Mouse (Mus musculus) embryonic fibroblast, embryonic 13.5 days (primary cell): ENCODE measurements around the gene Lrrc3. TPM values are rescaled to one million over a fixed set of nuclear protein-coding genes. Genes with fewer than 3 reads are reported as not detected.
A peak's percentile ranks its signal among the peaks of the same experiment; 100 is the strongest.

Experiments
- H3K27ac ChIP-seq: 2 replicates; pipeline ENCODE4 v1.5.1; 2012; ENCODE audit warnings: low read length, control low read depth, inconsistent platforms; ENCODE audit not compliant: insufficient read depth
- H3K4me1 ChIP-seq: 2 replicates; pipeline ENCODE4 v1.6.1; 2011; ENCODE audit warnings: low read length; ENCODE audit not compliant: control insufficient read depth, insufficient read depth
- H3K4me3 ChIP-seq: 2 replicates; pipeline ENCODE4 v1.5.1; 2011; ENCODE audit warnings: mild to moderate bottlenecking, control low read depth, low read length; ENCODE audit not compliant: insufficient read depth
- CTCF ChIP-seq: IDR thresholded peaks from 2 replicates; pipeline ENCODE4 v1.5.1; 2011; ENCODE audit warnings: mild to moderate bottlenecking, control low read depth, low read length, moderate library complexity, borderline replicate concordance; ENCODE audit not compliant: insufficient read depth
- POLR2A ChIP-seq: IDR thresholded peaks from 2 replicates; pipeline ENCODE4 v1.6.1; 2011; ENCODE audit warnings: low read depth, mild to moderate bottlenecking, control low read depth, low read length, moderate library complexity
- polyA plus RNA-seq: library from polyadenylated mRNA; stranded (reverse); fragments of >200 nt; gene quantifications from 2 replicates; pipeline ENCODE4 v1.2.4, GENCODE M21; 2011; ENCODE audit warnings: low read depth; ENCODE audit not compliant: missing spikeins, insufficient read length

Lrrc3 gene
- polyA plus RNA-seq, 1 experiment, result 1.9 TPM

DNA sequence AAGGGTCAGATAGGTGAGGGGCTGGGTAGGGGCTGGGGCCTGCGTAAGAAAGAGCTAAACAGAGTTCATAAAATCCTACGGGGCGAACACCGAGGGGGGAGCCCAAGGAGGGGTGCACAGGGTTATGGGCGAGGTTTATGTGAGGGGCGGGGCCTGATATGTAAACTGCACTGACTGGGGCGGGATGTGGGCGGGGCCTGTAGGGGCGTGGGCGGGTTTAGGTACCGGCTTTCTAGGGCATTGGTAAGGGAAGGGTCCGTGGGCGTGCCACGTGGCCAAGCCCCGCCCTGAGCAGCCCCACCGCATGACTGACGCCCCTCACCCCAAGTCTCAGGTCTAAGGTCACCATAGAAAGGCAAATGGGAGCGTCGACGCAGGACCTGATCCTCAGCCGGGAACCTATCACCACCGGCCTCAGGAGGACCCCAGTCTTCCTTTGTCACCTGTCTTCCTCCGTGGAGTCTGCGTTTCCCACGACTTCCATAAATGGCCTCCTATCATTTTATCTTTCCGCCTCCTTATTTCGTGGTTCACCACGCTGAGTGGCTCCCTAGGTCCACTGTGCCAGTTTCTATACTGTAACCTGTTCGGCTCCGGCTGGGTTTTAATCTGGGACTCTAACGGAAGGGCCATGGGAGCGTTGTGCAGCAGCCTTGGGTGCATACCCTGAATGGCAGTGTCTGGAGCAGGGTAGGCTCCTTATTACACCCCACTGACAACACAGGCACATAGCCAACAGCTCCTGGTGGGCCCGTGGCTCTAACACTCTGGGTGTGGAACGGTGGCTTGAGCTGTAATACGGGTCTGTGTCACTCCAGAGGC, 769 bp upstream of the Lrrc3 start:
- peak overlapping the region; percentile 37 for H3K4me3 ChIP-seq

DNA sequence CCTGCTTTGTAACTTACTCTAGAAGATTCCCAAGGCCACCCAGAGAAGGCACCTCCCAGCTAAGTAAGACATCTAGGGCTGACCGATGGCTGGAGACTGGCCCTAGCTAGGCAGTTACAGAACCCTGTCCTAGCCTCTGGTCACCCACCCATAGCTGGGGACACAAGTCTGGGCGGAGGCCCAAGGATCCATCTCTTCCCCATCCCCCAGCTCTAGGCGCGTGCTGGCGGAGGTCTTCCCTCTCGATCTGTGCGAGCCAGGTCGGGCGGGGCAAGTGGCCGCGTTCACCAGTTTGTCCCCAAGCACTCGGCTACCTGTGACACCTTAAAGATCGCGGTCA, 495 bp downstream of the Lrrc3 start:
- Histone ChIP-seq H3K27ac (no peak overlapping the region), H3K4me3 (peak overlapping the region; percentile 37), H3K4me1 (no peaks in the 10 kb centered on the region)
- TF ChIP-seq CTCF, result no peak
- TF ChIP-seq POLR2A, result no peak

More for the DNA sequence above, 769 bp upstream of the Lrrc3 start:
- H3K27ac ChIP-seq, result no peak overlapping the region
- H3K4me1 ChIP-seq, result no peaks in the 10 kb centered on the region
- TF ChIP-seq POLR2A (no peak), CTCF (no peak)

DNA sequence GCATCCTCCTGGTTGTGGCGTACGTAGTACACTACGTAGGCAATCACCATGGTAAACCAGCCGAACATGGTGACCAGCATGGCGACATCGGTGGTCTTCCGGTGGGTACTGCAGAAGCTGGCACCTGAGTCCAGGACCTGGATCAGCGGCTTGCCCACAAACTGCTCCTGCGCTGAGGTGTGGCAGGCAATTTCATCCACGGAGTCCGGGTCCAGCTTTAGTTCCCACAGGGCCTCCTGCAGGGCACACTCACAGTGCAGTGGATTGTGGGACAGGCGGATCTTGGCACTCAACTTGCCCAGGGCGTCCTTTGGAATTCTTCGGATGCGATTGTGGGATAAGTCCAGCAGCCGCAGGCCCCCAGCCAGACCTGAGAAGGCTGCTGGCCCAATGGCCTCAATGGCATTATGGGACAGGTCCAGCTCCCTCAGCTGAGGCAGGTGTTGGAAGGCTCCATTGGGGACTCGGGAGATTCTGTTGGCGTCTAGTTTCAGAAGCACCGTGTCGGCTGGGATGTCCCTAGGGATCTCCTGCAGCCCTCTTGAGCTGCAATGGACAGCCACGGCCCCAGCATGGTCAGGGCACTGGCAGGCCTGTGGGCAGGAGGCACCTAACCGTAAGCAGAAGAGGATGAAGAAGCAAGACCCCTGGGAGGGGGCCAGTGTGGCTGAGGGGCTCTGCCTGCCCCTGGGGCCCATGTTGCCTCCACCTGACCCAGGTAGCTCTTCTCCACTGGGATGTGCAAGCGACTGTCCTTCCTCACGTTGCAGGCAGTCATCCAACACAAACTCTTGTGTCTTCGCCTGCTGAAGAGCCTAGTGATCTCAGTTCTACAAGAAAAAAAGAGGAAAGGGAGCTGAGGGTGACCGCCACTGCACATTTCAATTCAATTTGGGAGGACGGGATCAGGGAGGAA, 1.2 kb downstream of the Lrrc3 start:
- Histone ChIP-seq H3K27ac (no peak overlapping the region), H3K4me3 (no peak overlapping the region), H3K4me1 (no peaks in the 10 kb centered on the region)
- TF ChIP-seq POLR2A (no peak), CTCF (no peak)

DNA sequence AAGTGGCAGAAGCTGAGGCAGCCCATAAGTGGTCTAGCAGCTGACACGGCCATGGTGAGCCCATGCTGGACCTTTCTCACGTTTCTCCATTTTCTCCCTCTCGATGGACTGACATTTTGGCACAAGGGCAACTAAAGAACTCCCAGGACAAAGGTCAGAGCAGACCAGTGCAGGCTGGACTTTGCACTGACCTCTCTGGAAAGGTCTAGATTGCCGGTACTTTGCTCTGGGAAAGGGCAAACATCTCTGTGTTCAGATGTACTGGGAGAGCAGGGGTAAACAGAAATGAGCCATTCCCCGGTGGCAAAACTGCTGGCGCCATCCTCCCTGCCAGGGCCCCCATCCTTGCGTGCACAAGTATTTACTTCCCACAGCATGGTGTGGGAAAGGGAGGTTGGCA, 2.2 kb downstream of the Lrrc3 start:
- TF ChIP-seq CTCF, result no peak
- TF ChIP-seq POLR2A, result no peak
- H3K27ac ChIP-seq, result no peak overlapping the region
- no peaks in the 10 kb centered on the region for H3K4me1 ChIP-seq
- no peak overlapping the region for H3K4me3 ChIP-seq

DNA sequence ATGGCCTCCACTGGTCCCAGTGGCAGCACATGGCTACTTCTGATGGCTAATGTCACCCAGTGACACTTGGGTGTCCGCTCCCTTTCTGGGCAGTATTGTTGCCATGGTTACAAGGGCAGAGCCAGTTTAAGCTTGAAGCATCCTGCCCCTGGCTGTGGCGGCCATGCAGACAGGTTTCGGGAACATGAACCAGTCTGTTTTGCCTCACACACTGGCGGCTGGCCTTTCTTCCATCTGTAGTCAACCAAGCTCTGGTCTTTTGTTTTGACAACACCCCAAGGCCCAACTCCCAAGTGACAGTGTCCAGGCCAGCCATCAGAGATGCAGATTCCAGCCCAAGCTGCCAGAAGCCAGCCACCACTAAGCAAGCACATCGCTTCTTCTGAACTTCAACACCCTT, 6.8 kb downstream of the Lrrc3 start:
- H3K4me3 ChIP-seq, result no peak overlapping the region
- TF ChIP-seq POLR2A, result no peak
- no peak for TF ChIP-seq CTCF
- no peak overlapping the region for H3K27ac ChIP-seq
- no peaks in the 10 kb centered on the region for H3K4me1 ChIP-seq

DNA sequence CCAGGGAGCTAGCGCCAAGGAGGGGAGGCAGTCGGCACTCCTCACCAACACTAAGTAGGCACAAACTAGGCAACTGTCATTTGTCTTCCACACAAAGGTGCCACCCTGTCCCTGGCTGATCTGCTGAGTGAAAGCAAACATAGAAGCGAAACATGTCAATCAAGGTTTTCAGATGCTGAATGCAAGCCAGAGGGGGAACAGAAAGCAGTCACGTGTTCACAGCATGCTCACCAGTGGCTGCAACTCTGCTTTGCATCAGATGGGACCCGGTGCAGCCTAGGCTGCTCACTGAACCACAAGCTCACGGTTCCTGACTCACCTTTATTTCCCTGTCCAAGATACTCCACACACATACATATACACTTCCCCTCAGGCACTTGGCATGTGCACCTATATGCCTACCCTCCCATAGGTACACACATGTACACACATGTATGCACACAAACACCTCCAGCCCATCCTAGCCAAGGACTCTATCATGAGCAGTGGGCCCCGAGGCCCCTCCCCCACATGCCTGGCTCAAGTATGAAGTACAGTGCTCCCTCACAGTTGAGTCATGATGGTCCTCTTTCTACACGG, 11.3 kb downstream of the Lrrc3 start:
- H3K27ac ChIP-seq, result no peak overlapping the region
- H3K4me1 ChIP-seq, result no peaks in the 10 kb centered on the region
- H3K4me3 ChIP-seq, result no peak overlapping the region
- TF ChIP-seq POLR2A (no peak), CTCF (no peak)

DNA sequence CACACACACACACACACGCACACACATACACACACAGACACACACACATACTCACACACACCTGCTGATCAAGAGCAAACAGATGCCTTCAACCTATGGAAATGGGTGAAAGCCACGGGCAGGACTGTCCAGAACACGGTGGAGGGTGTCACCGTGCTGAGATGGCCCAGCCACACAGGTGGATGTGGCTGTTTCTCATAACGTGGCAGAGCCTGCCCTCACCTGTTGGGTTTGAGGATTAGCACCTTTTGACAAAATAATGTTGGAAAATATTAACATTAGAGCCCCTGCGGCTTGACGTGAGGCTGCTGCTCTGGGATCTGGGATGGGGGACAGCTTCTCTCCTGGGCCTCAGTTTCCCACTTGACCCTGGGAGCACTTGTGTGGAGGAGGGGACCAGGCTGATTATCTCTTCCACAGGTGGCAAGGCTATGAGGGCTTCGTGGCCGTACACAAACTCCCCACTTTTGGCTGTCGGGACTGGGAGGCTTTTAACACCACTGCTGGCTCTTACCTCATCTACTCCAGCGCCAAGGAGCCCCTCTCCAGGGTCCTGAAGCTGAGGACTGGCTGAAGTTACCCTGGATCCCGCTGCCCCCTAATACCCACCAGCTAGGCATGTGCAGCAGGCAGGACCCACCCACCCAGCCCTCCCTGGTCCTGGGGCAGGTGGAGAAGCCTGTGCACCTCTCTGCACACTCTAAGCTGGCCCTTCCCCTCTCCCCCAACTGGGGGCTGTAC, 16.2 kb downstream of the Lrrc3 start:
- TF ChIP-seq CTCF, result no peak
- TF ChIP-seq POLR2A, result no peak
- Histone ChIP-seq H3K4me3 (no peak overlapping the region), H3K27ac (no peak overlapping the region), H3K4me1 (no peaks in the 10 kb centered on the region)

DNA sequence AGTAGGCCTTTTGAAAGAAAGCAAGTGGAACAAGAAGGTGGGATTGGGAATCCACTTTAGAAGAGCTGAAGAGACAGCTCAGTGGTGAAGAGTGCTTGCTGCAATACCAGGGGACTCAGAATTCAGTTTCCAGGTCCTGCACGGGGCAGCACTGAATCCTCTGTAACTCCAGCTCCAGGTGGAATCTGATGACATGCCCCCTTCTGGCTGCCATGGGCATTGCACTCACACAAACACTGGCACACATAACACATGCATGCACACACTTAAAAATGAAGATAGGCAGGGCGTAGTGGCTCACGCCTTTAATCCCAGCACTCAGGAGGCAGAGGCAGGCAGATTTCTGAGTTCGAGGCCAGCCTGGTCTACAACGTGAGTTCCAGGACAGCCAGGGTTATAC, 19.8 kb downstream of the Lrrc3 start:
- Histone ChIP-seq H3K4me3 (no peak overlapping the region), H3K4me1 (no peaks in the 10 kb centered on the region), H3K27ac (no peak overlapping the region)
- TF ChIP-seq CTCF, result no peak
- TF ChIP-seq POLR2A, result no peak

DNA sequence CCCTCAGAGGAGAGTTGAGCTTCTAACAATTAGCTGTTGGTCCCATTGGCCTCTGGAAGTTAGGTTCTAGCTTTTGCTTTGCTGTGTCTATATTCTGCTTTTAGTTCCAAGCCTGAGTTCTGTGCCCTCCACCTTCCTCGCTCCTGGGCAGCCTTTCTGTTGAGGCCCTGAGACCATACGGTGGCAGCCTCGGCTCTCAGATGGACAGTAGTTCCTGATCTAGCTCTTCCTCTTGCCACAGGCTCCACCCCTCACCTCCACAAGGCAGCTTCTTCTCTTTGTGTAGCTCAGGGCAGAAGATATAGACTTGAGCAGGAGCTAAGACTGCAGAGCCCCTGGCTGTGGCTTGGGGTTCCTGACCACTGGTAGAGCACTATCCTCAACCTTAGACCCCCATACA, 22.0 kb downstream of the Lrrc3 start:
- H3K27ac ChIP-seq, result no peak overlapping the region

More for the DNA sequence above, 22.0 kb downstream of the Lrrc3 start:
- Histone ChIP-seq H3K4me1 (no peaks in the 10 kb centered on the region), H3K4me3 (no peak overlapping the region)
- TF ChIP-seq CTCF, result no peak
- TF ChIP-seq POLR2A, result no peak
